Mouse (Mus musculus): ENCODE results near the gene Poc1b. TPM values are rescaled to one million over a fixed set of nuclear protein-coding genes. Genes with fewer than 3 reads are reported as not detected.
"Not testable (repeated sequence)": the region's sequence is repeated elsewhere in the genome, so short reads cannot be mapped to it uniquely, and the experiment has no call there.

Gene Poc1b
- total and polyA plus RNA-seq, 3 experiments, result 5.6 to 54.0 (median 17.4) TPM

GRCm38 (mm10) chr10:99146596-99146995 lies 39.8 kb downstream of the Poc1b start:
- peaks cover 14% of the 10 kb centered on the region for H3K36me3 ChIP-seq (replicated peaks)
- no peaks in the 10 kb centered on the region for H3K27me3 ChIP-seq (ENCODE audit: insufficient read depth, low read length)
- no peaks in the 10 kb centered on the region for H3K9me3 ChIP-seq (replicated peaks)
- no peak for DNase-seq (ENCODE audit: low spot score)
- ATAC-seq (ENCODE audit: extremely low read depth, insufficient number of reproducible peaks, low FRiP score, poor library complexity, severe bottlenecking), result no peak
- no peak overlapping the region for H3K4me3 ChIP-seq (ENCODE audit: low read depth, low read length)
- TF ChIP-seq GATA2 (IDR thresholded peaks at IDR 0.05; ENCODE audit: borderline replicate concordance, low read depth, low read length) (no peak), TAL1 (conservative IDR thresholded peaks at IDR 0.05; ENCODE audit: low read depth, low read length) (no peak), POLR2AphosphoS5 (IDR thresholded peaks at IDR 0.05; ENCODE audit: insufficient replicate concordance, low read depth, low read length) (no peak), CTCF (IDR thresholded peaks at IDR 0.05; ENCODE audit: low read depth, low read length) (no peak), GATA1 (IDR thresholded peaks at IDR 0.05; ENCODE audit: borderline replicate concordance, low read length) (no peak)
- H3K4me1 ChIP-seq (ENCODE audit: insufficient read depth, low read depth, low read length), result no peaks in the 10 kb centered on the region

GRCm38 (mm10) chr10:99150016-99150415 lies 43.2 kb downstream of the Poc1b start:
- TF ChIP-seq GATA2 (IDR thresholded peaks at IDR 0.05; ENCODE audit: borderline replicate concordance, low read depth, low read length), result no peak
- no peak for TF ChIP-seq GATA1 (IDR thresholded peaks at IDR 0.05; ENCODE audit: borderline replicate concordance, low read length)
- no peak for TF ChIP-seq TAL1 (conservative IDR thresholded peaks at IDR 0.05; ENCODE audit: low read depth, low read length)
- TF ChIP-seq CTCF (IDR thresholded peaks at IDR 0.05; ENCODE audit: low read depth, low read length), result no peak
- TF ChIP-seq POLR2AphosphoS5 (IDR thresholded peaks at IDR 0.05; ENCODE audit: insufficient replicate concordance, low read depth, low read length), result no peak
- H3K9me3 ChIP-seq (replicated peaks), result no peaks in the 10 kb centered on the region
- peaks cover 16% of the 10 kb centered on the region for H3K36me3 ChIP-seq (replicated peaks)
- no peak overlapping the region for H3K4me3 ChIP-seq (ENCODE audit: low read depth, low read length)
- H3K4me1 ChIP-seq (ENCODE audit: insufficient read depth, low read depth, low read length), result no peaks in the 10 kb centered on the region
- ATAC-seq (ENCODE audit: extremely low read depth, insufficient number of reproducible peaks, low FRiP score, poor library complexity, severe bottlenecking) (no peak), DNase-seq (ENCODE audit: low spot score) (no peak)
- H3K27me3 ChIP-seq (ENCODE audit: insufficient read depth, low read length), result no peaks in the 10 kb centered on the region

GRCm38 (mm10) chr10:99151580-99151979 lies 44.7 kb downstream of the Poc1b start:
- H3K4me3 ChIP-seq (ENCODE audit: low read depth, low read length), result no peak overlapping the region
- TF ChIP-seq CTCF (IDR thresholded peaks at IDR 0.05; ENCODE audit: low read depth, low read length) (no peak), GATA1 (IDR thresholded peaks at IDR 0.05; ENCODE audit: borderline replicate concordance, low read length) (no peak), TAL1 (conservative IDR thresholded peaks at IDR 0.05; ENCODE audit: low read depth, low read length) (no peak), POLR2AphosphoS5 (IDR thresholded peaks at IDR 0.05; ENCODE audit: insufficient replicate concordance, low read depth, low read length) (no peak)
- DNase-seq (ENCODE audit: low spot score) (no peak), ATAC-seq (ENCODE audit: extremely low read depth, insufficient number of reproducible peaks, low FRiP score, poor library complexity, severe bottlenecking) (no peak)
- no peaks in the 10 kb centered on the region for H3K27me3 ChIP-seq (ENCODE audit: insufficient read depth, low read length)
- no peaks in the 10 kb centered on the region for H3K9me3 ChIP-seq (replicated peaks)
- H3K4me1 ChIP-seq (ENCODE audit: insufficient read depth, low read depth, low read length), result no peaks in the 10 kb centered on the region
- H3K36me3 ChIP-seq (replicated peaks), result peaks cover 13% of the 10 kb centered on the region

- no peaks in the 10 kb centered on the region for H3K4me1 ChIP-seq (ENCODE audit: insufficient read depth, low read depth, low read length)
- H3K9me3 ChIP-seq (replicated peaks), result no peaks in the 10 kb centered on the region
- no peak for ATAC-seq (ENCODE audit: extremely low read depth, insufficient number of reproducible peaks, low FRiP score, poor library complexity, severe bottlenecking)
- no peaks in the 10 kb centered on the region for H3K27me3 ChIP-seq (ENCODE audit: insufficient read depth, low read length)
- no peak for DNase-seq (ENCODE audit: low spot score)
- H3K4me3 ChIP-seq (ENCODE audit: low read depth, low read length), result no peak overlapping the region
- TF ChIP-seq GATA1 (IDR thresholded peaks at IDR 0.05; ENCODE audit: borderline replicate concordance, low read length), result no peak
- TF ChIP-seq POLR2AphosphoS5 (IDR thresholded peaks at IDR 0.05; ENCODE audit: insufficient replicate concordance, low read depth, low read length), result no peak
- no peak for TF ChIP-seq GATA2 (IDR thresholded peaks at IDR 0.05; ENCODE audit: borderline replicate concordance, low read depth, low read length)
- TF ChIP-seq CTCF (IDR thresholded peaks at IDR 0.05; ENCODE audit: low read depth, low read length), result no peak
- TF ChIP-seq TAL1 (conservative IDR thresholded peaks at IDR 0.05; ENCODE audit: low read depth, low read length), result no peak
- peaks cover 16% of the 10 kb centered on the region for H3K36me3 ChIP-seq (replicated peaks)
Observed at GRCm38 (mm10) chr10:99152063-99152462, 45.2 kb downstream of the Poc1b start.

GRCm38 (mm10) chr10:99154635-99155034 lies 47.8 kb downstream of the Poc1b start:
- H3K36me3 ChIP-seq (replicated peaks), result peaks cover 16% of the 10 kb centered on the region
- ATAC-seq (ENCODE audit: extremely low read depth, insufficient number of reproducible peaks, low FRiP score, poor library complexity, severe bottlenecking) (no peak), DNase-seq (ENCODE audit: low spot score) (no peak)
- no peak for TF ChIP-seq CTCF (IDR thresholded peaks at IDR 0.05; ENCODE audit: low read depth, low read length)
- no peak for TF ChIP-seq POLR2AphosphoS5 (IDR thresholded peaks at IDR 0.05; ENCODE audit: insufficient replicate concordance, low read depth, low read length)
- TF ChIP-seq TAL1 (conservative IDR thresholded peaks at IDR 0.05; ENCODE audit: low read depth, low read length), result no peak
- TF ChIP-seq GATA1 (IDR thresholded peaks at IDR 0.05; ENCODE audit: borderline replicate concordance, low read length), result no peak
- no peak for TF ChIP-seq GATA2 (IDR thresholded peaks at IDR 0.05; ENCODE audit: borderline replicate concordance, low read depth, low read length)
- H3K9me3 ChIP-seq (replicated peaks), result no peaks in the 10 kb centered on the region
- H3K4me1 ChIP-seq (ENCODE audit: insufficient read depth, low read depth, low read length), result no peaks in the 10 kb centered on the region
- no peaks in the 10 kb centered on the region for H3K27me3 ChIP-seq (ENCODE audit: insufficient read depth, low read length)
- no peak overlapping the region for H3K4me3 ChIP-seq (ENCODE audit: low read depth, low read length)

- Histone ChIP-seq H3K27me3 (ENCODE audit: insufficient read depth, low read length) (no peaks in the 10 kb centered on the region), H3K9me3 (replicated peaks) (no peaks in the 10 kb centered on the region), H3K4me1 (ENCODE audit: insufficient read depth, low read depth, low read length) (no peaks in the 10 kb centered on the region), H3K36me3 (replicated peaks) (peaks cover 14% of the 10 kb centered on the region), H3K4me3 (ENCODE audit: low read depth, low read length) (no peak overlapping the region)
- TF ChIP-seq GATA2 (IDR thresholded peaks at IDR 0.05; ENCODE audit: borderline replicate concordance, low read depth, low read length) (no peak), POLR2AphosphoS5 (IDR thresholded peaks at IDR 0.05; ENCODE audit: insufficient replicate concordance, low read depth, low read length) (no peak)
- no peak for DNase-seq (ENCODE audit: low spot score)
- ATAC-seq (ENCODE audit: extremely low read depth, insufficient number of reproducible peaks, low FRiP score, poor library complexity, severe bottlenecking), result no peak
Observed at GRCm38 (mm10) chr10:99156808-99157207, 50.0 kb downstream of the Poc1b start.

GRCm38 (mm10) chr10:99157697-99158096 lies 50.9 kb downstream of the Poc1b start:
- not testable (repeated sequence) for H3K4me3 ChIP-seq (ENCODE audit: low read depth, low read length); H3K9me3 ChIP-seq (replicated peaks); H3K4me1 ChIP-seq (ENCODE audit: insufficient read depth, low read depth, low read length); DNase-seq (ENCODE audit: low spot score); ATAC-seq (ENCODE audit: extremely low read depth, insufficient number of reproducible peaks, low FRiP score, poor library complexity, severe bottlenecking); H3K27me3 ChIP-seq (ENCODE audit: insufficient read depth, low read length)
- peaks cover 19% of the 10 kb centered on the region for H3K36me3 ChIP-seq (replicated peaks)

Measured in G1E (cell line).